Mouse (Mus musculus) yolk sac, embryonic 10.5 days (tissue): ENCODE data around the gene Nudcd3.
A peak's percentile ranks its signal among the peaks of the same experiment; 100 is the strongest.

ENCODE experiments used
- DNase-seq: peaks from one replicate; pipeline ENCODE4 v3.0.0-alpha.2; 2017; ENCODE audit warnings: low spot score

The Nudcd3 gene

DNA sequence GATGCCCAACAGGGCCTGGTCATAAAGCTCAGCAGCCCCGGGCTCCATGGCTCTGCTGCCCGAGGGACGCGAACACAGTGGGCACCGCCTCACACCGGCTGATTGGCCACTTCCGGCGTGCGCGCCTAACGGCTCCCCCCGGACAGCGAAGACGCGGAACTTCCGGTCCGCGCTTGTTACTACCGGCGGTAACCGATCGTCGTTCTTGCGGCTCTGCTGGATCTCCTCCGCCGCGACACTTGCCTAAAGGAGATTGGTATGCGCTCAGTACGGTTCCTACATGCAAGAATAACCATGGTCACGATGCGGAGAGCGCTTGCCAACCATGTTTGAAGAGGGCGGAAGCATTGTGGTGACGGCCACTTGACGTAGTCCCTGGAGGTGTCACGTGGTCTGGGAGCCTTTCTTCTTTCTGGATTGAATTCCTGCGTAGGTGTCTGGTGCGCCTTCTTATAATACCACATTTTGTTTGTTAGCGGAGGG lies at the start of gene Nudcd3:
TSS of gene Nudcd3 (minus strand) at position 329 of the 483 bp plus-strand sequence.
- peak; percentile 89 for DNase-seq

DNA sequence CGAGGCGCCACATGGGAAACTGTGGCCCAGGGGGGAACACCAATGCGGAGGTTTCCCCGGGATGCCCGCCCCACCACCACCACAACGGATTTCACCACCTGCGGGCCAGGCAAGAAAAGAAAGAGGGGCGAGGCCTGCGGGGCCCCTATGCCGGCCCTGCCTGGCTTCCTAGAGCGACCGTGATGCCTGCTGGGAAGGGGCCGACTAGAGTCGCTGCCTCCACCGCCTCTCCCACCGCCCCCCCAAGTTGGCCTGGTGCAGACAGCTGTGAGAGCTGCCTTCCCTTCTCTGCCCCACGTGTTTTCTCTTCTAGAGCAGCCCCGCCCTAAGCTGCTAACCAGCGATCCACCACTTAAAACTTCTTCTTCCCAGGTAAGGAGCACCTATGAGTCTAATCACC lies 44.5 kb upstream of the Nudcd3 start:
- no peak for DNase-seq

DNA sequence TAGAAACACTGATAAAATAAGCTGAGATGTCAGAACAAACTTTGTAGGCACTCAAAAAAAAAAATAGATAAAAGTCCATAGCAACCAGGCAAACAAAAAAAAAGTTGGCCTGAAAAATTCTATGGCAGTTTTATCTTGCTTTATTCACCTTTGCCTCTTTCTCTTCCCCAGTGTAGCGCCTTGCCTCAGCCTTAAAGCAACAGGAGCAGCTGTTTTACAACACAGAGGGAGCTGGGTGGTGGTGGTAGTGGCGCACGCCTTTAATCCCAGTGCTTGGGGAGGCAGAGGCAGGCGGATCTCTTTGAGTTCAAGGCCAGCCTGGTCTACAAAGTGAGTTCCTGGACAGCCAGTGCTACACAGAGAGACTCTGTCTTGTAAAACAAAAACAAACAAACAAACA lies 32.8 kb upstream of the Nudcd3 start:
- DNase-seq: peak; percentile 15

DNA sequence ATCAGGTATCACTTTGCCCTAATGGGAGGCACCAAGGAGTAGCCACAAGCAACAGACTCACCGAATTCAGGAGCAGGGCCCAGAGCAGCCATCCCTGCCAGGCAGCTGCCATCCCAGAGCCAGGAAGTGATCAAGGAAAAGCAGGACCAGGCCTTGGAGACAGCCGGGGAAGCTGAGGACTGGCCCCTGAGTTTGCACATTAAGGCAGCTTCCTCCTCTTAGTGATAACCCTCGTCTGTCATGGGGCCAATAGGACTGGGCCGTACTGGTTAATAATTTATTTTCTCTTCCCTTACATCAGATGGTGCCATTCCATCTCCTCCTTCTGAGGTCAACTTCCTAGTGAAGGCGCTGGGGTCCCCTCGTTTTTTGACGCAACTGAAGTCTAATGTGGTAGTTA lies 29.8 kb upstream of the Nudcd3 start, which contains the start of gene Npc1l1:
TSS of gene Npc1l1 (minus strand) at position 132 of the 400 bp plus-strand sequence.
- peak; percentile 16 for DNase-seq

DNA sequence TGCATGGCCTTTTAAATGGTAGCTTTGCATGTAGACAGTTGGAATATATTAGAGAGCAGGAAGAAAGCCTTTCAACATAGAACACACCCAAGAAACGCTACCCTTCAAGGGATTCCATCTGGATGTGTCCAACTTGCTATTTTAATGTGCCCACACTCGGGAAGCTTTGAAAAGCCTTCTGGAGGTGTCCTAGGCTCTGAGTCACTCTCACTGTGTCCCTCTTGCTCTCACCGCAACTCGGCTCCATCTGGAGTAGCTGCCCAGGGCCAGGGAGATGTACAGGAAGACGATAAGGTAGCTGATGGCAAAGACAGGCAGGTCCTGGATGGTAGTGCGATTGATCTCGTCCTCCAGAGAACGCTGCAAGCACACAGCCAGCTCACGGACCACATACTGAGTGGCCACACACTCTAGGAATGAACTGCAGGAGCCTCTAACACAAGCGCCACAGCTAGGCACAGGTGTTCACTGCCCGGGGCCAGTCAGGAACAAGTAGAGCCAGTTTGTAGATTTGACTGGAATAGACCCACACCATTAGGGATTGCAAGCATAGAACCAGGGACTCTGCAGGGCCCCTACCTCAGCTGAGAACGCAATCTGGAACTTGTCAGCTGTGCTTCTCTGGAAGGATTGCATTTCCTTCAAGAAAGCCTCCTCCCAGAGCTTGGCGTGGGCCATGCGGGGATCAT lies 24.5 kb upstream of the Nudcd3 start:
- DNase-seq: no peak

DNA sequence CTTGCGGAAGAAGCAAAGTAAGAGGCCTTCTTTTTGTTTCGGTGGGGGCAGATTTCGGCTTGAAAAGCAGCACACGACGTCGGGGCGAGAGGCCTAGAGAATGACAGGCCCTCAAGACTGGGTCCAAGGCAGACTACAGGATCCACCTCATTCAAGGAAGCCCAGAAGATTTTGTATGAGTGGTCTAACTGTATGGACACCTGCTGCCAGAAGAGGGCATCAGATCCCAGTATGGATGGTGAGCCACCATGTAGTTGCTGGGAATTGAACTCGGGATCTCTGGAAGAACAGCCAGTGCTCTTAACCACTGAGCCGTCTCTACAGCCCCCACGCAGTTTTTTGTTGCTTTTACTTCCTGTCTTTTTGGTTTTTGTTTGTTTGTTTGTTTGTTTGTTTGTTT lies 22.0 kb upstream of the Nudcd3 start:
- DNase-seq: no peak

DNA sequence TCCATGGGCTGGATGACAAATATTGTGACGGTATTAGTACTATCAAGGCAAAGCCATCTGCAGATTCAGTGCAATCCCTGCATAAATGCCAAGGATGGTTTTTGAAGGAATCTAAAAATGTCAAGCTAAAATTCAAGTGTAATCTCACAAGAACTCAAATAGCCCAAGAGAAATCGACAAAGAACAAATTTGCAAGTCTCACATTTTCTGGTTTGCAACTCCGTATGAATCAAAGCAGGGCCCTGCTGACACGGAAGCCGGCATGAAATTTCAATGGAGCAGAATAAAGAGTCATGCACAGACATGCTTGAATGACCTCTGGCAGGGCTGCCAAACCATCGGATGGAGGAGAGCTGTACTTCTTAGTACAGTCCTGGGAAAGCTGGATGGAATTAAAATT lies 19.8 kb upstream of the Nudcd3 start:
- no peak for DNase-seq

DNA sequence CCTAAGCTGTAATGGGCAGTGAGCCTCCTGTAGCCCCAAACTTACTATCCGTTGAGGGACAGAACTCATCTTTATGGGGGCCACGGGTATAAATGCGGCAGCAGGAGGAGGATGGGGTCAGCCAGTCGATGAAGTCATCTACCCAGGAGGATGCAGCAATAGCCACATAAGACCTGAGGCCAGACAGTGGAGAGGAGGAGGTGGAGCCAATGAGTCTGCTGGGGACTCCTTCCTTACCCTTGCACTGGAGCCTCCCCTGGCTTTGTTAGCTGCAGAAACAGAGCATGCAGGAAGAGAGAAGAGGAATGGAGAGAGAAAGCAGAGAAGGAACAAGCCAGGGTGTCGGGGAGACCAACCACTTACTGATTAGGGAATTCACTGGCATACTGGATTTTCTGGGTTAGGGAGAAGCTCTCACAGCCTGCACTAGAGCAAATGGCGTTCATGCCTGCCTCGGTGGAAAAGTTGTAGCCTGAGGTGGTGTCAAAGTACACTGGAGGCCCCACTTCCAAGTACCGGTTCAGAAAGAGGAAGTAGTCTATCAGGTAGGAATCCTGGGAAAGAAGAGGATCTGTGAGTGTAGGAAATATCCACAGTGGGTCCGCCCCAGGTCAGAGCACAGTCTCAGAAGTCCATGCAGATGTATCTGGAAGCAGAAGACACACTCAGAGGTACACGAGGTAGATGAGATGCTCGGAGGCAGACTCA lies 18.1 kb upstream of the Nudcd3 start:
- no peak for DNase-seq

DNA sequence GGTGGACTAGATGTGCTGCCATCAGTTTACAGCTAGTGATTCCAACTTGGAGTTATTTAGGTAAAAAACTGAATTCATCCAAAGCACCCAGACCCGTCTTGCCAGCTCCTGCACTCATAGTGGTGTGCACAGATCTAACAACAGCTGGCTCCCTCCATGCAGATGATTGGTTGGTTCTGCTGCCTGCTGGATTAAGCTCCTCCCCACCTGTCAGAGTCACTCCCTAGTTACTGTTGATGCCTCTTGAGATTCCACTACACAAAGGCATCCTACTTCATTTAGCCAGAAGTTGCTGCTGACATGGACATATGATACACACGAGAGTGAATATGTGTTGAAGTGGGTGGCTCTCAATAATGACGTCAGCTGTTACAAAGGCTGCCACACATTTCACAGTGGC lies 16.6 kb upstream of the Nudcd3 start:
- no peak for DNase-seq

DNA sequence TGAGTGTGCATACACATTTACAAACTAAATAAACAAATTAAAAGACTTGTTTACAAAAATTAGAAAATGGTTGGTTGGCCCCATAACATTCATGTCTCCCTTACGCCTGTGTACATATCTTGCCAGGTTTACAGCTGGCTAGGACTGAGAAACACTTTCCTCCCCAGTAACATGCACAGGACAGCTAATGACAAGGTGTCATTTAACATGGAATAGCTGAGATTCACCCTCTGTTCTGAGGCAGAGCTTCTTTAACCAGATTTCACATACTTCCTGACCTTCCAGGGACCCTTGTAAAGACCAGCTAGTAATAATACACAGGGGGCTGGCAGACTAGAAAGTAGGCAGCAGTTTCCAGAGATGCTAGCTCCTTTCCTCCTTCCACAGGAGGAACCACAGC lies 7.9 kb upstream of the Nudcd3 start:
- DNase-seq: no peak

DNA sequence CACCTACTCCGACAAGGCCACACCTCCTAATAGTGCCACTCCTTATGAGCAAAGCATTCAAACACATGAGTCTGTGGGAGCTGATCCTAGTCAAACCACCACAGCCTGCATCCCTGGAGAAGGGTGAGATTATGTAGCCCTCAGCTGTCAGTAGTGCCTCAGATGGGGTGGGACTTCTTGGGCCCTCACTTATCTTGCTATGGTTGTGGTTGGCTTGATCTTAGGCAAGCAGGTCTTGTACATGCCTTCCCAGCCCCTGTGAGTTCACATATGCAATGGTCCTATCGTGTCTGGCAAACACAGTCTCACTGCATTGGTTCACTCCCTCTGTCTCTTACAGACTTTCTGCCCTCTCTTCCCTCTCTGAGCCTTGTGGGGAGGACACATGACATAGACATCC lies 6.9 kb upstream of the Nudcd3 start:
- no peak for DNase-seq

DNA sequence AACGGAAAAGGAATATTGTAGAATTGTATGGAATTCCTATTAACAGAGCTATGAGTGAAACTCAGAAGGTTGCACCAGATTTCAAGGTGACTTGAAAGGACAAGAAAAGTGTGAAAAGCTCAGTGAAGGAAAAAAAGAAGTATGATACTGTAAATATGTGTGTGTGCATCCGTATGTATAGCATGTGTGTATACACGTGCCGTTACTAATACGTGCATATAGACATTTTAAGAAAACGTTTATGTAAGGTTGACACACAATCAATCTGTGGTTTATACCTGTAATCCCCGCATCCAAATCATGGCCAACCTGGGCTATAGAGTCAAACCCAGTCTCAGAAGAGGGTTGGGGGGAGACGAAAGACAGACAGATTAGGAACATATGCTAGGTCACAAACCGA lies 355 bp upstream of the Nudcd3 start:
- DNase-seq: no peak

DNA sequence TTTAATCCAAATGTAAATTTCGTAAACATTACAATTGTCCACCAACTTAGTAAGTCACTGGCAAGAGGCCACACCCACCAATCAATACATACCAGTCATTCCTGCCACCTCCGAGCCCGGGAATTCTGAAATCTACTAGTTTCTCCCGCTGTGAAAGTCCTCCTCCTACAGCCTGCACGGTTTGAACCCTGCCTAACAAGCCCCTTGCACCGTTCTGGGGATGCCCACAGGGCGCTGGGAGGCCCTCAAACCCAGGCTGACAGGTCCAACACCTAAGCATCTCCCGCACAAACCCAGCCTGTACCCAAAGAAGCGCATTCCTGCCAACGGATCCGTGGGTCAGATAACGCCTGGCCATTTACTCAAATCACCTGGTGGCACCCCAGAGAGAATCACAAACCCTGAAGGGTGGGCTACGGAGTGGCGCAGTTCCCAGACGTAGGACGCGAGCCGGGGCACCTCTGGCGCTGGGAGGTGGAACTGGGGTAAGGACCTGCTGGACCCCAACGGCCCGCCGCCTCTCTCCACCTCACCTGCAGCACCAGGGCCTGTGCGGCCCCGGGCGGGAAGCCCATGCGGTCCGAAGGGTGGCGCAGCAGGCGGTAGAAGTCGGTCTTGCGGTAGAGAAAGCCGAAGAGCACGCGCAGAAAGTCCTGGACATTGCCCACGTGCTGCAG lies 667 bp downstream of the Nudcd3 start, which contains the start of gene A730071L15Rik:
TSS of gene A730071L15Rik (plus strand) at position 620 of the 677 bp plus-strand sequence.
- peak; percentile 10 for DNase-seq

DNA sequence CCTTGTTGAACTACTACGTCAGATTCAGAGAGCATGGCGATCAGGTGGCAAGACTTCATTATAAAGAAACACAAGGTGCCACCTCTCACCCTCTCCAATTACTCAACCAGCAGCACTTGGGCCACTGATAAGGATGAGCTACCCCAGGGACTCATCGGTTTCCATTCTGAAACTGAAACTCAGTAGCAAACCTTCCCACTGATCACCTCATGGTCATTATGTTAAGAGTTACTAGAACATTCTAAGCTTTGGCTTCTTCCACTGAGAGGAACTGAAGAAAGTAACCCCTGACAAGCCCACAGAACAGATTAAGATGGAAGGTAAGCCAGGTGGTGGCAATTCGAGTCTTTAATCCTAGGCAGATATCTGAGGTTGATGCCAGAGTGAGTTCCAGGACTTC lies 1.8 kb downstream of the Nudcd3 start:
- no peak for DNase-seq

DNA sequence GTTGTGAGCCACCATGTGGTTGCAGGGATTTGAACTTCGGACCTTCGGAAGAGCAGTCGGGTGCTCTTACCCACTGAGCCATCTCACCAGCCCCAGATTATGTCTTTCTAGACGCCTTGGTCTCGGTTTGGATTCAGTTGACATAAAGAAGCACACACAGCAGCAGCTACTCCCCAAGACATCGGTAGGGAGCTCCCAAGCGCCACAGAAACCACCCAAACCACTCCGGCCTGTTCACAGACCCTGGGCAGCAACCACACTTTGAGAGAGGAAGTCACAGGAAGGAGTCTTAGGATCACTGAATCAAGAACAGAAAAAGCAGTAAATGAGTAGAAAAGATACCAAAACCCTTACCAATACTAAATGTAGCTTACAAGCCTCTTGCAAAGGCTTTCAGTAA lies 3.4 kb downstream of the Nudcd3 start:
- DNase-seq: no peak

DNA sequence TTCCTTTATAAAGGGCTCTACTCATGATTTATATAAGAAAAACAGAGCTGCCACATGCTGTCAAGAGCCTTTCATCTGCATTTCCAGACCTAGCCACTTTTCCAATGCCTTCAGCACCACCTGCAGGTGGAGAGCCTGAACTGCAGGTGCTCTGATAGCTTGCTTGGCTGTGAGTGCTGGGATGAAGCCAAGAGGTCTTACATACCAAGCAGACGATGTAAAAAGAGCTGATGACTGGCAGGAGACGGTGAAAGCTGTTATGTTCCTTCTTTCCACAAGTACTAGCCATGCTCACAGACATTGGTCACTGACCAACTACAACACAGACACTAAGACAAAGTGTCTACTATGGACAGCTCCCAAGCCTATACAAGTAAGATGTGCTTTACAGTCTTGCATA lies 12.3 kb downstream of the Nudcd3 start:
- peak; percentile 56 for DNase-seq

DNA sequence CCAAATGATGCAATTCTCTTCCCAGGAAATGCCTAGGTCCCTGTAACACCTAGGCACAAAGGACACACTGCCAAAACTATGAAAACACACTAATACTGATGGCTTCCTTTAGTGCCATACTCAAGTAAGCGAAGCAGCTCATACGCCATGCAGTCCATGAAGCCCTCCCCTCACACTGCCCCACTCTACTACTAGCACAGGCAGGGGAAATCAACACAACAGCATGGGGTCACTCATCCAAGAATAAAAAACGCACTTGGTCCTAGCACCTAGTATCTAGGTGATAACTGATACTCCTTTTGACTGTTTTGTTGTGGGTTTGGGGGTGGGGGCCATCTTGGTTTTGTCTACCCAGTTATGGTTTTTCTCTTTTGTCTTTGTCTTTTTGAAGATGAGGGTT lies 12.8 kb downstream of the Nudcd3 start:
- DNase-seq: no peak

DNA sequence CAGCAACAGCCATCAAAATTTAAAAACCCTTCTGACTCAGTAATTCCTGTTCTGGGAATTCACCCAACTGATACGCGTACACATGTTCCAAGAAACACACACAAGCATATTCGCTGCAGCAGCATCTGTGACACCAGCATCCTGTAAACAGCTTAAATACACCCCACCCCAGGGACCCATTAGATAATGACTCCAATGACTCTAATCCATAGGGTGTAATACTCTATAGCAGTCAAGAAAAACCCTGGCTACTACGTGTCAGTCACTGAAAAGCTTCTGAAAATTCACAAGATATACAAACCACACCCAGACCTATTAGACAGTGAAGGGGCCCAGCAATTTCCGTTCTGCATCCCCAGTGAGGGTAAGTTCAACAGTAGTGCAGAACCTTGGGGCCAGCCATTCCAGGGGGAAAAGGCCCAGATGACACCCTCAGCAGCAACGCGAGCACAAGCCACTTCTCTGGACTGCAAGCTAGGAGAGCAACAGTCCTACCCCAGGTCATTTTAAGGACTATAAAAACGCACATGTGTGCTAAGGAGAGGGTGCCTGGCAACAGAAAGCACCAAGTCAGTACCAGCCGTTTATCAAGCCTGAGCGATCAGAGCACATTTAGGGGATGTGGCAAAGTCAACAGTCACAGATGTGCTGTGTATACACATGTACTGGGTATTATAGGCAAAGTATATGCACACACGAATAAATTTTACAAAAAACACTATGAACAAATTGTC lies 15.8 kb downstream of the Nudcd3 start:
- no peak for DNase-seq

DNA sequence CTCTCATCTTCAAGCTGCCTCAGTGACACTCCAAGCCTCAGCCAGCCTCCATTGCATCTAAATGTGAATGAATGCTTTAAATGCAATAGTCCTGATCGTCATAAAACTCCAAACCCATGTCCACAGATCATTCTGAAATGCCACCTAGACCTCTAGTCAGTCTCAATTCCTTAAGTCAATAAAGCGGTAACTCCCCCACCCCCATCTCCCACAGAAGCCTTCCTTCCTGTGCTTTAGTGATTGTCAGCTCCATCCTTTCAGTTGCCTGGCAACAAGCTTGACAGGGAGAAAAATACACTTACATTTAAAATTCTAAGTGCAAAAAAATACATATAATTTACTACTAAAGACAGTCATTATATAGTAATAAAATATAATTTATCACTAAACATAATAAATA lies 17.0 kb downstream of the Nudcd3 start:
- no peak for DNase-seq

DNA sequence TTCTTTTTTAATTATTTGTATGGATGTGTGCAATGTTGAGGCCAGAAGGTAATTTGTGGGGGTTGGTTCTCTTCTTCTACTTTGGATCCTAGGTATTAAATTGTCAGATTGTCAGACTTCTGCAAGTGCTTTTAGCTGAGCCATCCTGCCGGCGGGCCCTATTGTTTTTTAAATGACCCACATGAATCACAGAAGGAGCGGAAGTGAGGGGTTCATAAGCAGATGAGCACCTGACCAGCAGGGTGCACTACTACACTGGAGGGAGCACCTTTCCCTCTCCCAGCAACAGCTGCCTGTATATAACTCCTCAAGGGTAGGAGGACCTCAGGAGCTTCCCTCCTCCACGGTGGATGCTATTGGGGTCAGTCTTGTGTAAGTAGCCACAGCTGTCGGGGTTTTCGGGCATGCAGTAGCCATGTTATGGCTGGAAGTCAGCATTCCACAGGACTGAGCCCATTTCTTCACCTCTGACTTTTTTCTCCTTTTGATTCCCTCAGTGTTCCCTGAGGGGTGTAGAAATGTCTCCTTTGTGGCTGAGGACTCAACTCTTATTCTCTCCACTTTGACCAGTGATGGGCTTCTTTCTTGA lies 19.3 kb downstream of the Nudcd3 start:
- DNase-seq: no peak

DNA sequence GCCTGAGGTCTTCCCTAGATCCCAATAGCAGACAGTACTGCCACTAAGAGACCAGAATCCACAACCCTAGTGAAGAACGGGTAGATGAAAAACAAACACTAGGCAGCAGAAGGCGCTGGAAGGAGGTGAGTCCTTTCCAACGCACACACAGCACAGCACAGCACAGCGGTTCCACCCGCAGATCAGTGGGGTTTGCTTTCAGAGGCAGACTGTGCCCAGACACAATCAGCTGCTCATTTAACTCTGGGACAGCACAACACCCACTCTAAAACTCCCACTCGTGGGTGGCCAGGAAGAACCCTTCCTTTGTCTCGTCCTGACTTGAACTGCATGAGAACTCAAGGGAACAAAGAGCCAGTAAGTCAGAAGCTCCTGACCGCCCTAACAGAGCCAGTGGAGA lies 21.0 kb downstream of the Nudcd3 start:
- DNase-seq: no peak

DNA sequence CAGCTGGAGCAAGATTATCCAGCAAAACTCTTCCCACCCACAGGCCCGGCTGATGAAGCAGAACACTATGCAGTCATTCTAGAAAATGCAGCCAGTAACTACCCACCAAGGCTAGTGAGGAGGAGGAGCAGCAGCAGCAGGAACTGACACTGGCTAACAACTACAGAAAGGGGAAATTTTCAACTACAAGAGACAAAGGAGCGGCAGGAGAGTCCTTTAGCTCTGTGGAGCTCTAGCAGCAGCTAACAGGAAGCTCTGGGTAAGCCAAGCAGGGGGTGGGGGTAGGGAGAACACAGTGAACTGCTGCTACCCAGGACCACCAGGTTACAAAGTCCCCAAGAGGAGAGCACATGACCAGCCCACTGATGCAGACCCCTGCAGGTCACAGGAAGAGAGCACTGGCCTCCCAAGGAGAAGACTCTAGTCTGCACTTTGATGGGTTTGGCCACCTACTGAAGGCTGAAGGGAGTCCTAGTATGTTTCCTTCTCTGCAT lies 21.5 kb downstream of the Nudcd3 start:
- DNase-seq: no peak
